Mouse (Mus musculus): ENCODE results near the gene Ttc27. TPM values are rescaled to one million over a fixed set of nuclear protein-coding genes. Genes with fewer than 3 reads are reported as not detected.

The Ttc27 gene
- polyA plus RNA-seq, 1 experiment from 2014 or later = 25.9 TPM

DNA sequence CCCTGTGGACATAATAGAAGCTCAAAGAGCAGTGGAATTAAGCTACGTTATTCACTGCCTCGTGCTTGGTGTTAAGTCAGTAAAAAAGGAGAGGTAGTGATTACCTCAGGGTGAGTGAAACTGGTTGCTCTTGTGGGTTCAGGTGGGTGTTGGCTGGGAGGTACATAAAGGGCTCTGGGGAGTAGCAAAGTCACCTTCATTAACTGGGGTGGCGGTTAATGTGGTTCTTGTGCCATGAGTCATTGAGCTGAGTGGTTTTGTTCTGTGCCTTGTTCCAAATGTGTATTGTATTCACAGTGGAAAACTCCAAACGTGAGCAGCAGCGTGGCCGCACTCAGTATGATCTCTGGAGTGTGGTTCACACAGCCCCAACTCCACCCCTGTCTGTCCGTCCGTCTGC is 152.0 kb downstream of the Ttc27 start:
- no peak for ATAC-seq (ENCODE audit: insufficient number of reproducible peaks, insufficient read depth, low FRiP score, low TSS enrichment)
- H3K4me2 ChIP-seq (replicated peaks) = no peak overlapping the region
- H3K9ac ChIP-seq = no peak overlapping the region
- WGBS = 72% methylated on average over 8 of the region's 8 CpGs
- no peak overlapping the region for H3K4me3 ChIP-seq
- no peaks in the 10 kb centered on the region for H3K36me3 ChIP-seq
- H3K27me3 ChIP-seq = no peaks in the 10 kb centered on the region
- peak overlapping the region; percentile 33 for H3K27ac ChIP-seq
- no peaks in the 10 kb centered on the region for H3K9me3 ChIP-seq
- H3K4me1 ChIP-seq = peaks cover 53% of the 10 kb centered on the region

- H3K27ac ChIP-seq = peak overlapping the region; percentile 33
- no peak for ATAC-seq (ENCODE audit: insufficient number of reproducible peaks, insufficient read depth, low FRiP score, low TSS enrichment)
- H3K27me3 ChIP-seq = no peaks in the 10 kb centered on the region
- 40% methylated on average over 14 of the region's 14 CpGs for whole genome bisulfite sequencing
- H3K4me2 ChIP-seq (replicated peaks) = no peak overlapping the region
- peaks cover 53% of the 10 kb centered on the region for H3K4me1 ChIP-seq
- no peaks in the 10 kb centered on the region for H3K36me3 ChIP-seq
- no peaks in the 10 kb centered on the region for H3K9me3 ChIP-seq
- H3K4me3 ChIP-seq = no peak overlapping the region
- no peak overlapping the region for H3K9ac ChIP-seq
These were observed 152.9 kb downstream of the Ttc27 start for GRCm38 (mm10) chr17:74870177-74871160.

GRCm38 (mm10) chr17:74872567-74872966 is 155.0 kb downstream of the Ttc27 start:
- H3K27ac ChIP-seq = no peak overlapping the region
- no peak overlapping the region for H3K4me3 ChIP-seq
- WGBS = 77% methylated on average over 9 of the region's 9 CpGs
- ATAC-seq (ENCODE audit: insufficient number of reproducible peaks, insufficient read depth, low FRiP score, low TSS enrichment) = no peak
- no peak overlapping the region for H3K9ac ChIP-seq
- peaks cover 37% of the 10 kb centered on the region for H3K4me1 ChIP-seq
- no peaks in the 10 kb centered on the region for H3K36me3 ChIP-seq
- no peak overlapping the region for H3K4me2 ChIP-seq (replicated peaks)
- 0 out of 2 replicates have a peak, but pooled peaks cover under 1% of the 10 kb centered on the region for H3K9me3 ChIP-seq
- no peaks in the 10 kb centered on the region for H3K27me3 ChIP-seq

- no peak overlapping the region for H3K4me2 ChIP-seq (replicated peaks)
- 68% methylated on average over 1 of the region's 1 CpGs for WGBS
- H3K27me3 ChIP-seq = no peaks in the 10 kb centered on the region
- peaks cover 27% of the 10 kb centered on the region for H3K4me1 ChIP-seq
- no peak overlapping the region for H3K27ac ChIP-seq
- 0 out of 2 replicates have a peak, but pooled peaks cover 4% of the 10 kb centered on the region for H3K9me3 ChIP-seq
- H3K9ac ChIP-seq = no peak overlapping the region
- H3K36me3 ChIP-seq = no peaks in the 10 kb centered on the region
- no peak overlapping the region for H3K4me3 ChIP-seq
- ATAC-seq (ENCODE audit: insufficient number of reproducible peaks, insufficient read depth, low FRiP score, low TSS enrichment) = no peak
These were observed 156.2 kb downstream of the Ttc27 start for GRCm38 (mm10) chr17:74873756-74874155.

GRCm38 (mm10) chr17:74875740-74876139 is 158.2 kb downstream of the Ttc27 start:
- Histone ChIP-seq H3K9ac (no peak overlapping the region), H3K36me3 (no peaks in the 10 kb centered on the region), H3K4me2 (replicated peaks) (no peak overlapping the region), H3K9me3 (0 out of 2 replicates have a peak, but pooled peaks cover 4% of the 10 kb centered on the region), H3K27me3 (no peaks in the 10 kb centered on the region), H3K27ac (no peak overlapping the region), H3K4me1 (peaks cover 22% of the 10 kb centered on the region), H3K4me3 (no peak overlapping the region)
- WGBS = 90% methylated on average over 5 of the region's 5 CpGs
- no peak for ATAC-seq (ENCODE audit: insufficient number of reproducible peaks, insufficient read depth, low FRiP score, low TSS enrichment)

DNA sequence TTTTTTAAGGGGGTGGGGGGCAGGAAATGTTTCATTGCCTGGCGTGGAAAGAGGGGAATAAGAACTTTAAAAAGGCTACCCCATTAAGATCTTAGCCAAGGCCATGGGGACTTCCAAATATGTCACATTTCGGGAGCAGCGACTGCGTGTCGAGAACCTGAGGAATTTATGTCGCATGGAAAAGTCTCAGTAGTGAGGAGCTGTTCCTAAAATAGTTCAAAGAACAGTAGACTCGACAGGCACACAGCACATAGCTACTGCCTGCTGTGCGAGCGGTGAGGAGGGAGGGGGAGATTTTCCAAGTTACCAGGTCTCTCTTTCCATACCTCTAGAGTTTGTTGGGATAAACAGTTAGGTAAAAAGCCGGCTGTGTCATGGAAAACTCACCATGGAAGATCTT is 159.4 kb downstream of the Ttc27 start:
- Histone ChIP-seq H3K27ac (no peak overlapping the region), H3K9ac (no peak overlapping the region), H3K27me3 (no peaks in the 10 kb centered on the region), H3K4me1 (peaks cover 15% of the 10 kb centered on the region), H3K4me2 (replicated peaks) (no peak overlapping the region), H3K4me3 (no peak overlapping the region), H3K9me3 (0 out of 2 replicates have a peak, but pooled peaks cover 4% of the 10 kb centered on the region), H3K36me3 (no peaks in the 10 kb centered on the region)
- WGBS = 74% methylated on average over 10 of the region's 10 CpGs
- no peak for ATAC-seq (ENCODE audit: insufficient number of reproducible peaks, insufficient read depth, low FRiP score, low TSS enrichment)

- H3K4me1 ChIP-seq = peaks cover 11% of the 10 kb centered on the region
- H3K9ac ChIP-seq = no peak overlapping the region
- no peak for ATAC-seq (ENCODE audit: insufficient number of reproducible peaks, insufficient read depth, low FRiP score, low TSS enrichment)
- 48% methylated on average over 7 of the region's 7 CpGs for WGBS
- no peak overlapping the region for H3K4me3 ChIP-seq
- no peak overlapping the region for H3K4me2 ChIP-seq (replicated peaks)
- no peaks in the 10 kb centered on the region for H3K27me3 ChIP-seq
- no peaks in the 10 kb centered on the region for H3K36me3 ChIP-seq
- H3K9me3 ChIP-seq = 0 out of 2 replicates have a peak, but pooled peaks cover 4% of the 10 kb centered on the region
- H3K27ac ChIP-seq = no peak overlapping the region
These were observed 162.2 kb downstream of the Ttc27 start for GRCm38 (mm10) chr17:74879768-74880167.

DNA sequence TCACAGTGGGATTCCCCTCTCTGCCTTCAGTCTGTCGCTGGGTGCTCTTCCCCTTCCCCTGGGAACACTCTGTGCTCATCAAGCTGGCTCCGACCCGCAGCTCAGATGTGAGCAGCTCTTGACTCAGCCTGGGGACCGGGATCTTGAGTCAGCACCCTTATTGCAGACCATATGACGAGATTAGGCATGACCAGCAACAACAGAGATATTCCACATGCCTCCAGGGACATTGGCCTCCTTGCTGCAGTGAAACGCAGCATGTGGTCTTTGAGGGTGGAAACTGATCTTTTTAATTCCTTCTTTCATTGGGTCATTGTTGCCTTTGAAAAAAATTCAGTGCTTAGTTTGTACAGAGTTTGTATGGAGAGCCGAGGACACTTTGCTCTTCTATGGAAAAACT is 169.5 kb downstream of the Ttc27 start:
- H3K27ac ChIP-seq = no peak overlapping the region
- WGBS = 56% methylated on average over 7 of the region's 7 CpGs

GRCm38 (mm10) chr17:74888836-74889534 is 171.5 kb downstream of the Ttc27 start:
- Histone ChIP-seq H3K9ac (no peak overlapping the region), H3K4me1 (peaks cover 9% of the 10 kb centered on the region; the same call in 1 of the 2 replicates), H3K4me2 (replicated peaks) (no peak overlapping the region), H3K4me3 (no peak overlapping the region), H3K9me3 (no peaks in the 10 kb centered on the region), H3K27me3 (no peaks in the 10 kb centered on the region), H3K27ac (no peak overlapping the region), H3K36me3 (no peaks in the 10 kb centered on the region)
- ATAC-seq (ENCODE audit: insufficient number of reproducible peaks, insufficient read depth, low FRiP score, low TSS enrichment) = no peak
- 47% methylated on average over 11 of the region's 11 CpGs for WGBS

More for the DNA sequence above, 169.5 kb downstream of the Ttc27 start:
- peaks cover 9% of the 10 kb centered on the region; the same call in 1 of the 2 replicates for H3K4me1 ChIP-seq
- H3K36me3 ChIP-seq = no peaks in the 10 kb centered on the region
- no peaks in the 10 kb centered on the region for H3K27me3 ChIP-seq
- ATAC-seq (ENCODE audit: insufficient number of reproducible peaks, insufficient read depth, low FRiP score, low TSS enrichment) = no peak
- no peak overlapping the region for H3K4me3 ChIP-seq
- no peaks in the 10 kb centered on the region for H3K9me3 ChIP-seq
- H3K9ac ChIP-seq = no peak overlapping the region
- no peak overlapping the region for H3K4me2 ChIP-seq (replicated peaks)

DNA sequence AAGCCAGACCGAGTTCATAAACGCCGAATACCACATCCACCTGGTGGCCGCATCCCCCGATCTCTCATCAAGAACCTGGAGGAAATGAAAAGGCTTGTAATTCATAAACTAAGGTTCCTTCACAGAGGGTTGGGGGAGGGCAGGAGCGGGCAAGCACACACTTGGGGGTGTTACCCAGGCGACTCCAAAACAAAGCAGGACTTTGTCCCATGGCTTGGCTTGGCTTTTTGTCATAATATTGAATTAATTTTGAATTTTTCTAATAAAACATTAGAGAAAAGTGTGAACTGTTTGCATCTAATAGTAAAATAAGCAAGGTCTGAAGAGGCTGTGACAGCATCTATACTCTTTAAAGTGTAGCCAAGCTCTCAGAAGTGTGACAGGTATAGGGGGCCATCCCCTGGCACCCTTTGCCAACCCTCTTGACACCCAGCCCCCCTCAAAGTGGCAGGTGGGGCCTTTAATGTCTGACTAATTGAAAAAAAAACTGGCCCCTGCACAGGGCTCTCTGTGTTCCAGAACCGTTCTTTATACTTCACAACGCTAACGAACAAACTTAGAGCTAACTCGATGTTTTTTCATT is 172.1 kb downstream of the Ttc27 start:
- no peak overlapping the region for H3K27ac ChIP-seq
- no peaks in the 10 kb centered on the region for H3K27me3 ChIP-seq
- H3K9ac ChIP-seq = no peak overlapping the region
- H3K4me1 ChIP-seq = peaks cover 9% of the 10 kb centered on the region; the same call in 1 of the 2 replicates
- ATAC-seq (ENCODE audit: insufficient number of reproducible peaks, insufficient read depth, low FRiP score, low TSS enrichment) = no peak
- no peak overlapping the region for H3K4me2 ChIP-seq (replicated peaks)
- no peak overlapping the region for H3K4me3 ChIP-seq
- no peaks in the 10 kb centered on the region for H3K9me3 ChIP-seq
- 82% methylated on average over 11 of the region's 11 CpGs for WGBS
- no peaks in the 10 kb centered on the region for H3K36me3 ChIP-seq

- Histone ChIP-seq H3K4me1 (peaks cover 7% of the 10 kb centered on the region; the same call in 1 of the 2 replicates), H3K4me3 (no peak overlapping the region), H3K9ac (no peak overlapping the region), H3K27ac (no peak overlapping the region), H3K27me3 (no peaks in the 10 kb centered on the region), H3K36me3 (no peaks in the 10 kb centered on the region), H3K4me2 (replicated peaks) (no peak overlapping the region), H3K9me3 (0 out of 2 replicates have a peak, but pooled peaks cover 6% of the 10 kb centered on the region)
- ATAC-seq (ENCODE audit: insufficient number of reproducible peaks, insufficient read depth, low FRiP score, low TSS enrichment) = no peak
- 91% methylated on average over 7 of the region's 7 CpGs for WGBS
These were observed 184.9 kb downstream of the Ttc27 start for GRCm38 (mm10) chr17:74902453-74902852.

Measured in embryonic facial prominence, embryonic 12.5 days (tissue).